Mouse (Mus musculus) liver, embryonic 14.5 days (tissue): ENCODE measurements around the gene Rbpjl.

Source experiments
- CTCF ChIP-seq: IDR thresholded peaks from 2 replicates; pipeline ENCODE4 v1.5.1; 2016; ENCODE audit warnings: antibody characterized with exemption, low read depth, control low read depth
- EP300 ChIP-seq: IDR thresholded peaks from 2 replicates; pipeline ENCODE4 v1.6.1; 2016; ENCODE audit warnings: antibody characterized with exemption, low read depth

GRCm38 (mm10) chr2:164360974-164361657 is 41.8 kb upstream of the Rbpjl start:
- TF ChIP-seq CTCF (no peak), EP300 (no peak)
